Mouse (Mus musculus) ES-E14 (cell line): ENCODE results near the gene Uvrag.

Experiments
- HCFC1 ChIP-seq: IDR thresholded peaks from 2 replicates; pipeline ENCODE4 v1.6.1; 2012; ENCODE audit warnings: low read length, inconsistent platforms, borderline replicate concordance; ENCODE audit not compliant: insufficient read depth
- ZC3H11A ChIP-seq: IDR thresholded peaks from 2 replicates; pipeline ENCODE4 v1.6.1; 2012; ENCODE audit warnings: low read depth, mild to moderate bottlenecking, inconsistent platforms, low read length, borderline replicate concordance

- TF ChIP-seq ZC3H11A = no peak
- TF ChIP-seq HCFC1 = no peak
Observed at GRCm38 (mm10) chr7:98968082-98968674, 172.8 kb downstream of the Uvrag start.
